Mouse (Mus musculus): ENCODE measurements at regions not wholly inside any gene's neighbourhood (a gene's known extent, or its start where the extent isn't known, plus 50 kb on each side); places are given as distances from the start of the nearest gene placed in this dataset.

DNA sequence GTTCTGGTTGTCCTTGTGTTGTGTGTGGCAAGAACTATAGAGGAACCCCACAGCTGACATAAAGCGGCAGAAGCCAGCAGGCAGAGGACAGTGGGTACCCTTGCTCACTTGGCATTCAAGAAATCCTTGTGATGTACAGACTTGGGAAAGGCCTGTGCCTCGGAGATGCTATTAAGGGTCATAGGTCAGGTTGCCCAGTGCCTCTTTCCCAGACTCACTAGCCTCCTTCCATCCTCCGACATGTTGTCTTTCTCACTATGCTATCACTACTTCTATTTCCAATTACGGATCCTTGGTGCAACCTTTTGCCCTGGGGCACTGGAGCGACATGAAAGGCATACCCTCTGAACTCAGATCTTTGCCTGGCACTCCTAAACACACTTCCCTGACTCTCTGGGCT is 235.6 kb downstream of the Csl start:
- Histone ChIP-seq H3K9ac (ENCODE audit: low read length) (no peak overlapping the region), H3K4me3 (ENCODE audit: low read depth, low read length) (no peak overlapping the region), H3K9me3 (ENCODE audit: control insufficient read depth, low read length) (no peaks in the 10 kb centered on the region), H3K27me3 (ENCODE audit: control insufficient read depth, insufficient read depth, low read length) (no peaks in the 10 kb centered on the region), H3K27ac (replicated peaks; ENCODE audit: low read depth, low read length) (no peak overlapping the region), H3K36me3 (ENCODE audit: control insufficient read depth, insufficient read depth, low read length) (no peaks in the 10 kb centered on the region), H3K4me1 (ENCODE audit: control insufficient read depth, insufficient read depth, low read length) (peaks cover 7% of the 10 kb centered on the region), H3K4me2 (ENCODE audit: low read depth, severe bottlenecking) (no peak overlapping the region)
- 69% methylated on average over 5 of the region's 5 CpGs for WGBS
- no peak for DNase-seq (ENCODE audit: low spot score)
- ATAC-seq (ENCODE audit: insufficient number of reproducible peaks, low FRiP score, low TSS enrichment, low read depth) = no peak

DNA sequence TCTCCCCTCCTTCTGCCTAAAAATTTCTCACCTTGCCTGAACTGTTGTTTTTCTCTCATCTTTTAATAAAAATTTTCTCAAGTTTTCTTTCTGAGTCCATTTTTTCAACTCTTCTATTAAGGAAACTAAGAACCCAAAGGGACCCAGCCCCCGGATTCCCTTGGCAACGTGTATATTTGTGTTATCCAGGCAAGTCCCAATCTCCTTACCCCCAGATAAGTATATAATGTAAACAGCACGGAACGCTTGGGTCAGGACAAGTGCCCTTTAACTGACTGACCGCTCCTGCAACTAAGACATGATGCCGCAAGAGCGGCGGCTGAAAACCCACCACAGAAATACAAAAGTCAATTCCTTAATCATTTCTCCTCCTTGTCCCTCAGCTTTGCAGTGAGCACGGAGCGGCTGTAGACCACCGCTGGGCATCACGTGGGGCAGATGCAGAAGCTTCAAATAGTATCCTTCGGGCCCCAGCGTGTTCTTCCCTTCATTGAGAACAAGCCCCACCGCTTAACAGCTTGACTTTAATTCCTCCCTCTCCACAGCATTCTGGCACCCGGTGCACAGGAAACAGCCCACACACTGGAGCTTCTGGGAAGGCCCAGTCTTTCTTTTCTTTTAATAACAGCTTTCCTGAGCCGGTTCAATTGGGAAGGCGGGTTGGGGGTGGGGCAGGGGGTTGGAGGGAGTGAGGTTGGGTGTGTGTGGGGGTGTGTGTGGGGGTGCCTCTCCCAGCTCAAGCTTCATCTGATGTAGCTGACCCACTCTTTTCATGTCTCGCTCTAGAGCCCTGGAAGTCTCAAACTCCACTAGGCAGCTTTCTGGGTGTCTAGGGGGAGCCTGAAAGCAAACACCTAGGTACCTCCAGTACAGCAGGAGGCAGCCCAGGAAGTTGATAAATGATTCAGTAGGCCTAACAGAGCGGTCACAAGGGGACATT is 234.9 kb downstream of the Csl start:
- DNase-seq (ENCODE audit: low spot score) = peak; percentile 55
- peak overlapping the region; percentile 18; the same call in 1 of the 2 replicates for H3K4me2 ChIP-seq (ENCODE audit: low read depth, severe bottlenecking)
- 43% methylated on average over 20 of the region's 20 CpGs for WGBS
- H3K9ac ChIP-seq (ENCODE audit: low read length) = peak overlapping the region; percentile 35; the same call in 1 of the 2 replicates
- peaks cover 7% of the 10 kb centered on the region for H3K4me1 ChIP-seq (ENCODE audit: control insufficient read depth, insufficient read depth, low read length)
- H3K27me3 ChIP-seq (ENCODE audit: control insufficient read depth, insufficient read depth, low read length) = no peaks in the 10 kb centered on the region
- H3K27ac ChIP-seq (replicated peaks; ENCODE audit: low read depth, low read length) = peak overlapping the region; percentile 78
- no peaks in the 10 kb centered on the region for H3K36me3 ChIP-seq (ENCODE audit: control insufficient read depth, insufficient read depth, low read length)
- no peaks in the 10 kb centered on the region for H3K9me3 ChIP-seq (ENCODE audit: control insufficient read depth, low read length)
- H3K4me3 ChIP-seq (ENCODE audit: low read depth, low read length) = no peak overlapping the region
- peak; percentile 73; the same call in 1 of the 2 replicates for ATAC-seq (ENCODE audit: insufficient number of reproducible peaks, low FRiP score, low TSS enrichment, low read depth)

DNA sequence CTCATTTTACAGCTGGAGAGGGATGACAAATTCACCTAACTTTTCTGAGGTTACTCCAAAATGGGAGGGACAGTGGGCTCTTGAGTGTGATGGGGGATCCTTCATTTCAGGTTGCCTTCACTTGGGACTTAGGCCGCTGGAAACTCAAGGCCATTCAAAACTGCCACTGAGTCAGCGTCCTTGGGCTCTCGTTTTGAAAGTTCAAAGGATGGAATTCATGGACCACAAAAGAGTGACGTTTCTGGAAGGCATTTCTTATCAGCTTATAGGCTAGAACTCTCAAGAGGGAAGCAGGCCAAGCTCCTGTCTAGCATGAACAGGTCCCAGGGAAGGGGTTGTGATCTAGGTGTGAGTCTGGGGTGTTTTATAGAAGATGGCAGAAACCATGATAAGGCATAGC is 233.3 kb downstream of the Csl start:
- Histone ChIP-seq H3K4me1 (ENCODE audit: control insufficient read depth, insufficient read depth, low read length) (peaks cover 7% of the 10 kb centered on the region), H3K9me3 (ENCODE audit: control insufficient read depth, low read length) (no peaks in the 10 kb centered on the region), H3K36me3 (ENCODE audit: control insufficient read depth, insufficient read depth, low read length) (no peaks in the 10 kb centered on the region), H3K4me2 (ENCODE audit: low read depth, severe bottlenecking) (no peak overlapping the region), H3K4me3 (ENCODE audit: low read depth, low read length) (no peak overlapping the region), H3K27ac (replicated peaks; ENCODE audit: low read depth, low read length) (no peak overlapping the region), H3K27me3 (ENCODE audit: control insufficient read depth, insufficient read depth, low read length) (no peaks in the 10 kb centered on the region), H3K9ac (ENCODE audit: low read length) (no peak overlapping the region)
- DNase-seq (ENCODE audit: low spot score) (no peak), ATAC-seq (ENCODE audit: insufficient number of reproducible peaks, low FRiP score, low TSS enrichment, low read depth) (no peak)
- WGBS = 89% methylated on average over 4 of the region's 4 CpGs

DNA sequence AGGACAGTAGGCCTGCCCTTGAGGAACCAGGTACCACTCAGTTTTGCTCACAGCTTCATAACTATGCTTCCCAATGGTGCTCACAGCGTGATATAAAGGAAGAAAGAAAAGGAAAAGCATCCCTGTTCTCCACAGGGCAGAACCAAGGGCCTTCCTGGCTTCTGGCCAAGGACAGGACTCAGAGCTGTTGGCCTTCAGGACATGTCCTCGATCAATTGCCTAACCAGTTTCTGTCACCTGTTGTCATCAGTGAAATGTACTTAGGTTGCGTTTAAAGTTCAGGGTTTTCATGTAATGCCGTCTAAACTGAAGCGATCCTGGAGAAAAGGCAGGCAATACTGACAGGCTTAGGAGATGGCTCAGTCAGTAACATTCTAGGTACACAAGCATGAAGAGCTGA is 232.9 kb downstream of the Csl start:
- WGBS = 89% methylated on average over 5 of the region's 5 CpGs

DNA sequence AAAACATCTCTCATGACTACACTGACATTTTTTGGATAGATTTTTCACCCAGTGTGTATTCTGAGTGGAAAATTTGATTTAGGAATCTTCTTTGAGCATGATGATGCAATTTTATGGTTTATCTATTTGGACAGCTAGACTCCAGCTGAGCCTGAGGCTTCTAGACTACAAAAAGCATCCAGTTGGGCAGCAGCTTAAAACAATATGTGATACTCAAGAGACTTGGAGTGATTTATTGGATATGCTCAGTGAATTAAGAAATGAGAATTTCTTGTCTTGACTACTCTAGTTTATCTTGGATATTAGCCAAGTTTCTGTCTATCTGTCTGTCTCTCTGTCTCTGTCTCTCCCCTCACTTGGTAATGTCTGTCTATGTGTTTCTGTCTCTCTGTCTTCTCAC is 228.4 kb downstream of the Csl start:
- Histone ChIP-seq H3K4me3 (ENCODE audit: low read depth, low read length) (no peak overlapping the region), H3K36me3 (ENCODE audit: control insufficient read depth, insufficient read depth, low read length) (no peaks in the 10 kb centered on the region), H3K27ac (replicated peaks; ENCODE audit: low read depth, low read length) (no peak overlapping the region), H3K4me1 (ENCODE audit: control insufficient read depth, insufficient read depth, low read length) (0 out of 2 replicates have a peak, but pooled peaks cover 2% of the 10 kb centered on the region), H3K27me3 (ENCODE audit: control insufficient read depth, insufficient read depth, low read length) (no peaks in the 10 kb centered on the region), H3K4me2 (ENCODE audit: low read depth, severe bottlenecking) (no peak overlapping the region), H3K9me3 (ENCODE audit: control insufficient read depth, low read length) (no peaks in the 10 kb centered on the region), H3K9ac (ENCODE audit: low read length) (no peak overlapping the region)
- no peak for ATAC-seq (ENCODE audit: insufficient number of reproducible peaks, low FRiP score, low TSS enrichment, low read depth)
- no peak for DNase-seq (ENCODE audit: low spot score)

More for the DNA sequence above, 232.9 kb downstream of the Csl start:
- no peak overlapping the region for H3K4me3 ChIP-seq (ENCODE audit: low read depth, low read length)
- no peak for DNase-seq (ENCODE audit: low spot score)
- no peak overlapping the region for H3K27ac ChIP-seq (replicated peaks; ENCODE audit: low read depth, low read length)
- H3K9ac ChIP-seq (ENCODE audit: low read length) = no peak overlapping the region
- no peaks in the 10 kb centered on the region for H3K36me3 ChIP-seq (ENCODE audit: control insufficient read depth, insufficient read depth, low read length)
- H3K4me1 ChIP-seq (ENCODE audit: control insufficient read depth, insufficient read depth, low read length) = peaks cover 7% of the 10 kb centered on the region
- no peaks in the 10 kb centered on the region for H3K27me3 ChIP-seq (ENCODE audit: control insufficient read depth, insufficient read depth, low read length)
- no peak overlapping the region for H3K4me2 ChIP-seq (ENCODE audit: low read depth, severe bottlenecking)
- no peaks in the 10 kb centered on the region for H3K9me3 ChIP-seq (ENCODE audit: control insufficient read depth, low read length)
- ATAC-seq (ENCODE audit: insufficient number of reproducible peaks, low FRiP score, low TSS enrichment, low read depth) = no peak

DNA sequence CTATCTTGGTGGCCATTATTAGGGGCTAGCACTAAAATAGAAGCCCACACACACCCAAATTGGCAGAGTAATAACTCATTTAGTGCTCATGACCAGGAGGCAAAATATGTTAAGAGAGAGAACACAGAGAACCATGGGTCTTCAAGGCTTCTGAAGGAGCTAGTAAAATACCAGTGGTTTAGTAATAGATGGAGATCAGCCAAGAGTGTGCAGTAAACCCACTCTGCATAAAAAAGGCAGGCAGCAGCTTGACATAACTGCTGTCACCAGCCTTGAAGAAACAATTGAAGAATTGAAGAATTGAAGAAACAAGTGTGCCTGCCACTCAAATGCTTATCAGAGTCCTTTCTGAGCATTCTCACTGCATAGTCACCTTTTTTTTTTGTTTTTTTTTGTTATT is 227.9 kb downstream of the Csl start:
- Histone ChIP-seq H3K9me3 (ENCODE audit: control insufficient read depth, low read length) (no peaks in the 10 kb centered on the region), H3K27me3 (ENCODE audit: control insufficient read depth, insufficient read depth, low read length) (no peaks in the 10 kb centered on the region), H3K27ac (replicated peaks; ENCODE audit: low read depth, low read length) (no peak overlapping the region), H3K36me3 (ENCODE audit: control insufficient read depth, insufficient read depth, low read length) (no peaks in the 10 kb centered on the region), H3K4me3 (ENCODE audit: low read depth, low read length) (no peak overlapping the region), H3K4me1 (ENCODE audit: control insufficient read depth, insufficient read depth, low read length) (0 out of 2 replicates have a peak, but pooled peaks cover 2% of the 10 kb centered on the region), H3K4me2 (ENCODE audit: low read depth, severe bottlenecking) (no peak overlapping the region), H3K9ac (ENCODE audit: low read length) (no peak overlapping the region)
- DNase-seq (ENCODE audit: low spot score) = no peak
- ATAC-seq (ENCODE audit: insufficient number of reproducible peaks, low FRiP score, low TSS enrichment, low read depth) = no peak

DNA sequence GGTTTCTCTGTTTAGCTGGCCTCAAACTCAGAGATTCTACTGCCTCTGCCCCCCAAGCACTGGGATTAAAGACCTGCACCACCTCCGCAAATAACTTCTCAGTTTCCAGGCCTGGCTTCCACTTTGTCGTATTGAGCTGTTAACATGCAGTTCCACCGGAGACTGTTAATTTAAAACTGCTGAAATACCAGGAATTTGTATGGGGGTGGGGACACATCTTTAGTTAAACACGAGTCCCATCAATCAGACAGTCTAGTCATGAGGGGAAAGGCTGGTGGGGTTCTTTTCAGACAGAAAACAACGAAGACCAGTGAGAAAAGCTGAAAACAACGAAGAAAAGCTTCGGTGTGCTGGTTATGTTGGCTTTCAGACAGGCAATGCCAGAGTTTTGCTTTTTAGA is 227.5 kb downstream of the Csl start:
- no peak overlapping the region for H3K9ac ChIP-seq (ENCODE audit: low read length)
- H3K4me1 ChIP-seq (ENCODE audit: control insufficient read depth, insufficient read depth, low read length) = 0 out of 2 replicates have a peak, but pooled peaks cover 2% of the 10 kb centered on the region
- DNase-seq (ENCODE audit: low spot score) (no peak), ATAC-seq (ENCODE audit: insufficient number of reproducible peaks, low FRiP score, low TSS enrichment, low read depth) (no peak)
- no peaks in the 10 kb centered on the region for H3K36me3 ChIP-seq (ENCODE audit: control insufficient read depth, insufficient read depth, low read length)
- H3K4me3 ChIP-seq (ENCODE audit: low read depth, low read length) = no peak overlapping the region
- H3K27ac ChIP-seq (replicated peaks; ENCODE audit: low read depth, low read length) = peak overlapping the region; percentile 3; the same call in 1 of the 2 replicates
- 37% methylated on average over 7 of the region's 7 CpGs for WGBS
- no peaks in the 10 kb centered on the region for H3K9me3 ChIP-seq (ENCODE audit: control insufficient read depth, low read length)
- no peak overlapping the region for H3K4me2 ChIP-seq (ENCODE audit: low read depth, severe bottlenecking)
- H3K27me3 ChIP-seq (ENCODE audit: control insufficient read depth, insufficient read depth, low read length) = no peaks in the 10 kb centered on the region

DNA sequence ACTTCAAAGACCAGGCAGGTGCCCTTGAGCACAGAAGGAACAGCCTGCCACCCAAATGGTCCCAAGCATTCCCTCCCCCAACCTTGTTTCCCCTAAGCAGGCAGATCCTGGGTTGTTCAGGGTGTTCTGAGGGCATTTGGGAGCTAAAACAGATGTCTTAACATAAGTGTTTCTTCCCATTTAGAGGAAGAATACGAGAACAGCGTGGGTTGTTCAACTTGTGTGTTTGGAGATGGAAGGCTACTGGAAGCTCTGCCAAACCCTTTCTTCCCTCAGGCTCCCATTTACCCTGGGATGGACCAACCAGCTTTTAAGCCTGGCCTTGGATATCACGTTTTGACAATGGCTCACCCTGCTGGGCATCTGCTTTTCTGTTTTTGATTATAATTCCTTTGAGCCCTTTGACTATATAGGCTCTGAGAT is 226.8 kb downstream of the Csl start:
- no peak for ATAC-seq (ENCODE audit: insufficient number of reproducible peaks, low FRiP score, low TSS enrichment, low read depth)

More for the DNA sequence above, 226.8 kb downstream of the Csl start:
- 0 out of 2 replicates have a peak, but pooled peaks cover 2% of the 10 kb centered on the region for H3K4me1 ChIP-seq (ENCODE audit: control insufficient read depth, insufficient read depth, low read length)
- no peak for DNase-seq (ENCODE audit: low spot score)
- H3K36me3 ChIP-seq (ENCODE audit: control insufficient read depth, insufficient read depth, low read length) = no peaks in the 10 kb centered on the region
- no peaks in the 10 kb centered on the region for H3K9me3 ChIP-seq (ENCODE audit: control insufficient read depth, low read length)
- H3K4me2 ChIP-seq (ENCODE audit: low read depth, severe bottlenecking) = no peak overlapping the region
- no peak overlapping the region for H3K27ac ChIP-seq (replicated peaks; ENCODE audit: low read depth, low read length)
- no peak overlapping the region for H3K4me3 ChIP-seq (ENCODE audit: low read depth, low read length)
- no peaks in the 10 kb centered on the region for H3K27me3 ChIP-seq (ENCODE audit: control insufficient read depth, insufficient read depth, low read length)
- WGBS = 39% methylated on average over 3 of the region's 3 CpGs
- no peak overlapping the region for H3K9ac ChIP-seq (ENCODE audit: low read length)

Measured in limb, embryonic 11.5 days (tissue).